Mouse (Mus musculus): ENCODE data around the gene Alg14.

Gene Alg14

DNA sequence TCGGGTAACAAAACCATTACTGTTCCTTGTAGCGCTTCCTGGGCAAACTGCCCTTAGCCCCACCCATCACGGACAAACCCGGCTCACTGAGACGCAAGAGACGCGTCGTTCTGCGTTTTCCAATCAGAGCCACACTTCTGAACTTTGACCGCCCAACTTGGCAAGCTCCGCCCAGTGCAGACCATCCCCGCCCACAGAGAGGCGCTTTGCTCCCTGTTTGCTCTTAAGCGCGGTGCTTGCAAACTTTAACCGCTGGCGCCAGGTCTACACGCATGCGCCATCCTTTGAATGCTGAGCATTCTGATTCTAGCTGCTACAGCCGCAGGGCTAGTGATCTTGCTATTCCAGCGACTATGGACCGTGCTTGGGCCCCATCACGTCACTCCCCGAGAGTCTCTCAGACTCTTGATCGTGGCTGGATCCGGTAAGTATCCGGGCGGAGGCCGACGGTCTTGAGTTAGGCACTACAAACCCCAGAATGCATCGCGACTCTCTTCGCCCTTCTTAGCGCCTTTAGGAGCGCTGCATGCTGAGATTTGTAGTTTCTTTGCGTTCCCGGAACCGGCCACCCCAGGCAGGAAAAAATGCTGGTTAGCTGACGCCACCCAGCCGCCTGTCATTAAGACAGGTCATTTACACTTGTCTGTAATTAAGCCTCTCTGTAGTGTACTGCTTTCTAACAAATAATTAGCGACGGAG, at the start of gene Alg14:
Gene Alg14, plus strand, starts transcription at position 214 of the 699 bp plus-strand sequence.
- peak; percentile 98 for DNase-seq (ENCODE audit: low read depth, low spot score)

GRCm38 (mm10) chr3:121242111-121242936, 49.2 kb upstream of the Alg14 start:
- no peak for DNase-seq (ENCODE audit: low read depth, low spot score)

- DNase-seq (ENCODE audit: low read depth, low spot score) = no peak
These were observed 48.6 kb upstream of the Alg14 start for GRCm38 (mm10) chr3:121242941-121243340.

DNA sequence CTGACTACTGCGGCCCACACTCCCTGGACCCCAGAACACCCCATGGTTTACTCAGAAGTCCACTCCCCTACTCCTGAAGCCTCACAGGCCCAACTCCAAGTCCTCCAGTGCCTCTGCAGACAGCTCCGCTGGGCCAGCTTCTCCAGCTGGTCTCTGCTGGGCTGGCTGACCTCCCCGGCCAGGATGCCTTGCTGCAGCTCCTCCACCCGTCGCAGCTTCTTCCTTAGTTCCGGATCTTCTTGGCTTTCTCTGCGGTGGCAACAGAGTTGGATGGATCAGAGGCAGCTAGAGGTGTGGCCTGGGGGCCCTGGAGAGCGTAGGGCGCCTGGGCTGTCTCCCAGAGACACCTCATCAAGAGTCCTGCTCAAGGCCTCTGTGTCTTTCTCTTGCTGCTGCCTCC, 41.5 kb upstream of the Alg14 start:
- no peak for DNase-seq (ENCODE audit: low read depth, low spot score)

GRCm38 (mm10) chr3:121250576-121251433, 40.8 kb upstream of the Alg14 start:
- no peak for DNase-seq (ENCODE audit: low read depth, low spot score)

GRCm38 (mm10) chr3:121255501-121255900, 36.1 kb upstream of the Alg14 start:
- DNase-seq (ENCODE audit: low read depth, low spot score) = no peak

GRCm38 (mm10) chr3:121256131-121256530, 35.4 kb upstream of the Alg14 start:
- no peak for DNase-seq (ENCODE audit: low read depth, low spot score)

GRCm38 (mm10) chr3:121257418-121257817, 34.2 kb upstream of the Alg14 start:
- no peak for DNase-seq (ENCODE audit: low read depth, low spot score)

DNA sequence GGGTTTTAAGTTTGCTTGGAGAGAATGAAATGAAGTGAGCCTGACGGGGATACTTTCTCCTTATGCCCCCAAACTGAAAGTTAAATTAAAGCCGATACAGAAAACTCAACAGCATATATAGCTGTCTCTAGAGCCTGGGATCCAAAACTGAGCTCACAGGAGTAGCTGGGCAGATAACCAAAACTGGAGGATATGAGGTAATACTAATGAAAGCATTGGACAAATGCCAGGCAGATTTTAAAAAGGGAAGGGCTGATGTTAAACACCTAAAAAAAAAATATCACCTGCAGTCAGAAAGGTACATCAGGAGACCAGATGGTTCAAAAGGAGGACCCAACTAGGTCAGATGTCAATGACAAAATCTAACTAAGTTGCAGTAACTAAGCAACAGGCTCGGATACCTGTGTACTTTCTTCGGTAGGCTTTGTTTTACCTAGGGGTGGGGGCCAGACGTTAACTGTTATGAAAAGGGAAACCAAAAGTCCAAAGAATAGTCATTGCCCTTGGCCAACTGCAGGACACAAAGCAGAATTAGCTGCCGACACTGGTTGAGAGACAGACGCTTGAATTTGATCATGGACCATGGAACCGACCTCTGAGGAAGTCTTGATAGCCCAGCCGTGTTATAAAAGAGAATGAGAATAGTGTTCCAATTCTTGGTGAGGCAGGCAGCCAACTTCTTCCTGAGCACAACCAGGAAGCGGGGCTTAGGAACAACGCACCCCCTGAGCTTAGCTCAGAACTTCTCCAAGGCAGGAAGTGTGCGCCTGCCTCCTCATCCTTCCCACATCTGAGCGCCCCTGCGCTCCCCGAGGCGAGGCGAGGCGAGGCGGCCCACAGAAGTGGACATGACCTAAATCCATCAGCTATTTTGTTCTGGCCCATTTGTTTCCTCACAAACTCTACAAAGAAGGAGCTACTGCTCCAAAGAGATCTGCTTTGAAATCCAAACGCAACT, 32.8 kb upstream of the Alg14 start:
- no peak for DNase-seq (ENCODE audit: low read depth, low spot score)

- no peak for DNase-seq (ENCODE audit: low read depth, low spot score)
These were observed 31.5 kb upstream of the Alg14 start for GRCm38 (mm10) chr3:121260041-121260440.

GRCm38 (mm10) chr3:121260831-121261230, 30.7 kb upstream of the Alg14 start:
- DNase-seq (ENCODE audit: low read depth, low spot score) = no peak

- no peak for DNase-seq (ENCODE audit: low read depth, low spot score)
These were observed 30.3 kb upstream of the Alg14 start for GRCm38 (mm10) chr3:121261251-121261650.

DNA sequence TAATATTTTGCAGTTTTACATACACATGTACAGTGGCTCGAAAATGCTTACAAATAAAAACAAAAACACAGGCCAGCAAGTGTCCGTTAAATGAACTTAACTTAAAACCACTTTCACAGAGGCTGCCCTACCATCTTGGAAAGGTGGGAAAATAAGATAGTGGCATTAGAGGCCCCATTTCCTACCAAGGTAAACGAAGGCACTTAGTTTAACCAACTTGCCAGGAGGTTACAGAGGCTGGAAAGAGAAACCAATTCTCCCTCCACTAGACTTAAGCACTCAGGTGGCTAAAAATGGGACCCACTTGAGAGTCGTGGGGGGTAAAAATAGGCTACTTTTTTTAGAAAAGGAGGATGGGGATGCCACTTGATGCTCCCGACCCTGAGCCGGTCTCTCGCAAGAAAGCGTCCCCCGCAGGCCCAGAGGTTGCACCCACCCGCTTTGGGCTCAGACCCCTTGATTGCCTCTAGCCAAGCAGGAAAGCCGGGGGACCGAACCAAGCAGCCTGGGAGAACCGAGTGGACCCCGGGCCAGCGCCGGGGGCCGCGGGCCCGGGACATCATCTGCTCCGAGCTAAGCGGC, 29.5 kb upstream of the Alg14 start:
- DNase-seq (ENCODE audit: low read depth, low spot score) = no peak

GRCm38 (mm10) chr3:121262521-121263204, 28.9 kb upstream of the Alg14 start:
- DNase-seq (ENCODE audit: low read depth, low spot score) = peak; percentile 15

- DNase-seq (ENCODE audit: low read depth, low spot score) = peak; percentile 5
These were observed 28.4 kb upstream of the Alg14 start for GRCm38 (mm10) chr3:121263205-121263548.

DNA sequence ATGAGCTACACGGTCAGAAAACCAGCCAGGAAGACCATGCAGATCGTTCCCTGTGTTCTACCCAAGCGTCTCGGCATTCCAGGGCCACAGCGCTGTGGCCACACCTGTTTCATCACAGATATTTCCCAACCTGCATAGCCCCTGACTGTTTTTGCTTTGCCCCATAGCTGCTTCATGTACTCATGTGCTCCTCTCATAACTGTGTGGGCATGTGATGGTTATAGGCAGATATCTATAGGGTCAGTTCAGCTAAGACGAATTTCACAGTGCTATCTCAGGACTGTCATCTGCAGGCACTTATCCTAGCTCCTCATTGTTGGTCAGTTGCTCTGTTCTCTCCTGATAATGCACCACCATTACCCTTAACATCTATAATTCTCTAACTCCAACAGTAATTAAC, 27.3 kb upstream of the Alg14 start:
- DNase-seq (ENCODE audit: low read depth, low spot score) = no peak

DNA sequence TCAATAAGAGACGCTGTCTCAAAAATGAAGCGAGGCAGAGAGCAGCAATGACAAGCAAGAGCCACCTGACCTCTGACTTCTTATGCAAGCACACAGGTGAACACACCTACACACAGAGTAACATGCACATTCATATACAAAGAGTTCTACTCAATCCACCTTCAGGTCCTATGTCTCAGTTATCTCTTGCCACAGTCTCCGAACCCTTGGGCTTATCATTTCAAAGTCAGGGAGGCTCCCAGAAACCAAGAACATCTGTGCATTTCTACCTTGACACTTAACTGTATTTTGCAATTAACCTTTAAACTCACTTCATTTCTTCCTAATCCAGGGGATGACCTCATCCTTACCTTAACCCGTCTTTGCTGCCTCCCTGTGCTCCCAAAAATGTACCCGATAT, 24.3 kb upstream of the Alg14 start:
- DNase-seq (ENCODE audit: low read depth, low spot score) = no peak

- no peak for DNase-seq (ENCODE audit: low read depth, low spot score)
These were observed 19.0 kb upstream of the Alg14 start for GRCm38 (mm10) chr3:121272577-121272976.

DNA sequence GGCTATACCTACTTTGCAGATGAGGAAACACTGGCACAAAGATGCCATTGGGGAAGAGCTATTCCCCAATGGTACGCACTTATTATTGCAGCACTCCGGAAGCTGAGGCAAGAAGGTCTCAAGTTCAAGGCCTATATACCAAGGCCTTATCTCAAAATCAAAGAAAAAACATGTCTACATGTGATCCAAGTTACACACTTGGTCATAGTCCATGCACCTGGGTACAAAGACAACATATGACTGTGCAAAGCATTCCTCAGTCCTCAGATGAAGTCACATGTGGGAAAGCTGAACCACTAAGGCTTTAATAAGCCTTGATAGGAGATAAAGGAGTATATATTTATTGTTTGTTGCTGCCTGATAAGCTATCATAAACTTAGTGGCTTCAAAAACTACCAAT, 17.6 kb upstream of the Alg14 start:
- no peak for DNase-seq (ENCODE audit: low read depth, low spot score)

DNA sequence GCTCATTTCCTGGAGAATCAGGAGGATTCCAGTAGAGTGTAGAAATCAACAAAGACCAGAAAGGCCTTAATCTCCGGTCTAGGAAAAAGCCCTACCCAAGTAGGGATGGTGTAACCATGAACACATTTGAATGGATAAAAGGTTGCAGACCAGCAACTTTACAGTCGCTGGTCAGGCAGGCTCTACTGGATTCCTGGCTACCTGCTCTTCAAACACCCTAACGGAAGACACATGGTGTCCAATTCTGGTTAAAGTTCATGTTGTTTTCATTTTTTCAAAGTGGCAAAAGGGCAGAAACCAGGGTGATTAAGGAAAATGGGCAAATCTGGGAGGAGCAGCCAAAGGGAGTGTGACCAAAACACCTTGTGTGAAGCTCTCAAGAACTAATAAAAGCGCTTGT, 14.6 kb upstream of the Alg14 start:
- no peak for DNase-seq (ENCODE audit: low read depth, low spot score)

Measured in CD4-positive helper T cell, adult 2 months (primary cell).